ENCODE assay signal across 31 mouse cellular contexts in genomic region chr5:21920310-21920709, GRCm38 (mm10). TPM values are rescaled to one million over a fixed set of nuclear protein-coding genes. Genes with fewer than 3 reads are reported as not detected.
A peak's percentile ranks its signal among the peaks of the same experiment; 100 is the strongest.
DNase-seq lines count a peak whose midpoint lies in the region; ATAC-seq and TF ChIP-seq lines count a peak whose summit lies in the region.
"Had no signal": no experiment of that assay in that cellular context is flagged by ENCODE, and none has a peak within 500 bp of the region (broad histone marks: within the 10 kb centered on the region; RNA-seq: fewer than 3 reads in every experiment).

No protein-coding gene starts in this region.

- no peak for TF ChIP-seq RAD21 in CH12.LX (IDR thresholded peaks at IDR 0.05; ENCODE audit: low read depth, low read length)

- no peak for TF ChIP-seq POLR2A in CH12.LX (IDR thresholded peaks at IDR 0.05; ENCODE audit: low read depth, low read length)

- no peaks in the 10 kb centered on the region for H3K9me3 ChIP-seq in midbrain, embryonic 11.5 days (ENCODE audit: control insufficient read depth, low read length)
- H3K9me3 ChIP-seq in midbrain, embryonic 16.5 days (replicated peaks; ENCODE audit: control insufficient read depth, low read length, poor library complexity, severe bottlenecking) = 0 out of 2 replicates have a peak, but pooled peaks cover 2% of the 10 kb centered on the region
- H3K9me3 ChIP-seq in CH12.LX (replicated peaks; ENCODE audit: low read length) = peaks cover 2% of the 10 kb centered on the region
- H3K9me3 ChIP-seq: embryonic facial prominence, embryonic 15.5 days; hindbrain, embryonic 10.5 days; hindbrain, embryonic 13.5 days; intestine, embryonic 15.5 days had no signal

- H3K4me1 ChIP-seq in midbrain, embryonic 11.5 days (ENCODE audit: control insufficient read depth, insufficient read depth, low read length) = no peaks in the 10 kb centered on the region
- no peaks in the 10 kb centered on the region for H3K4me1 ChIP-seq in midbrain, embryonic 16.5 days (ENCODE audit: control insufficient read depth, insufficient read depth, low read length)
- H3K4me1 ChIP-seq in CH12.LX (ENCODE audit: control insufficient read depth in 1 of 2, insufficient read depth in 2 of 2) = peaks cover 2 to 8% of the 10 kb centered on the region in 2 experiments; a peak in 2 of 4 replicates
- H3K4me1 ChIP-seq: embryonic facial prominence, embryonic 12.5 days; embryonic facial prominence, embryonic 15.5 days; hindbrain, embryonic 10.5 days; hindbrain, embryonic 13.5 days; intestine, embryonic 15.5 days had no signal

- no peak overlapping the region for H3K4me3 ChIP-seq in midbrain, embryonic 11.5 days (ENCODE audit: low read depth, low read length)
- no peak overlapping the region for H3K4me3 ChIP-seq in midbrain, embryonic 16.5 days (ENCODE audit: low read depth, low read length)
- H3K4me3 ChIP-seq in CH12.LX (replicated peaks in 1 of 3; ENCODE audit: low read depth in 2 of 3, low read length in 2 of 3, poor library complexity in 1 of 3) = no peak overlapping the region
- H3K4me3 ChIP-seq: embryonic facial prominence, embryonic 12.5 days; embryonic facial prominence, embryonic 15.5 days; gastrocnemius, adult 2 months; hindbrain, embryonic 10.5 days; hindbrain, embryonic 13.5 days; intestine, embryonic 15.5 days had no signal

- H3K9ac ChIP-seq in midbrain, embryonic 11.5 days (ENCODE audit: low read length) = no peak overlapping the region
- no peak overlapping the region for H3K9ac ChIP-seq in midbrain, embryonic 16.5 days (ENCODE audit: low read depth, low read length)
- no peak overlapping the region for H3K9ac ChIP-seq in CH12.LX (ENCODE audit: insufficient read depth, low read depth)
- H3K9ac ChIP-seq: embryonic facial prominence, embryonic 12.5 days; embryonic facial prominence, embryonic 15.5 days; forebrain, postnatal 0 days; hindbrain, embryonic 13.5 days; intestine, embryonic 15.5 days had no signal

- TF ChIP-seq CTCF in CH12.LX (conservative IDR thresholded peaks at IDR 0.05 in 1 of 2, IDR thresholded peaks at IDR 0.05 in 1 of 2; ENCODE audit: low read depth in 2 of 2, low read length in 2 of 2) = no peak

- peak; percentile 72; the same call in 1 of the 2 replicates for TF ChIP-seq EP300 in CH12.LX (IDR thresholded peaks at IDR 0.05; ENCODE audit: low read length)

- H3K79me2 ChIP-seq in CH12.LX (replicated peaks; ENCODE audit: control insufficient read depth, extremely low read depth, insufficient read depth, poor library complexity, severe bottlenecking) = no peaks in the 10 kb centered on the region

- no peak for ATAC-seq in midbrain, embryonic 11.5 days (ENCODE audit: low FRiP score)
- ATAC-seq in midbrain, embryonic 16.5 days = no peak
- ATAC-seq: forebrain, embryonic 14.5 days; forebrain, postnatal 0 days; hindbrain, embryonic 16.5 days; intestine, embryonic 15.5 days had no signal

- H3K27me3 ChIP-seq in midbrain, embryonic 11.5 days (ENCODE audit: control insufficient read depth, insufficient read depth, low read length) = no peaks in the 10 kb centered on the region
- H3K27me3 ChIP-seq in midbrain, embryonic 16.5 days (ENCODE audit: control insufficient read depth, insufficient read depth, low read depth, low read length) = no peaks in the 10 kb centered on the region
- H3K27me3 ChIP-seq in CH12.LX (replicated peaks) = no peaks in the 10 kb centered on the region
- H3K27me3 ChIP-seq: embryonic facial prominence, embryonic 12.5 days; embryonic facial prominence, embryonic 15.5 days; hindbrain, embryonic 13.5 days; intestine, embryonic 15.5 days had no signal

- H3K4me2 ChIP-seq in midbrain, embryonic 11.5 days = no peak overlapping the region
- no peak overlapping the region for H3K4me2 ChIP-seq in midbrain, embryonic 16.5 days (ENCODE audit: low read length)
- no peak overlapping the region for H3K4me2 ChIP-seq in CH12.LX (ENCODE audit: insufficient read depth, low read depth, poor library complexity, severe bottlenecking)
- H3K4me2 ChIP-seq: embryonic facial prominence, embryonic 12.5 days; embryonic facial prominence, embryonic 15.5 days; hindbrain, embryonic 13.5 days; intestine, embryonic 15.5 days had no signal

- DNase-seq in adrenal gland, adult 8-10 months = peak; percentile 34
- no peak for DNase-seq in adrenal gland, adult 18-20 months (ENCODE audit: low spot score in 2 of 2)
- DNase-seq in midbrain, embryonic 11.5 days (ENCODE audit: low spot score, missing footprints) = peak; percentile 54
- peak; percentile 45 for DNase-seq in CH12.LX (ENCODE audit: extremely low read depth)
- DNase-seq in adrenal gland, postnatal 36 days = peak; percentile 47 to 59
- no peak for DNase-seq in c-Kit-positive CD71-positive TER-119-positive erythroid progenitor cells, embryonic 14.5 days (ENCODE audit: low spot score)
- no peak for DNase-seq in layer of hippocampus, adult 9-10 months (ENCODE audit: low spot score)
- DNase-seq: B cell, adult 2 months; cerebellum, adult 11-12 months; cerebellum, adult 8-10 months; cerebellum, postnatal 14 days; forebrain, postnatal 0 days; gastrocnemius, adult 2 months; gastrocnemius, postnatal 14 days; heart, adult 18-20 months; kidney, adult 11 months; kidney, adult 8-10 months had no signal

- WGBS in midbrain, embryonic 11.5 days = 89% methylated on average over 6 of the region's 6 CpGs
- WGBS in midbrain, embryonic 16.5 days = 88% methylated on average over 6 of the region's 6 CpGs

- dilution Hi-C loops in CH12.LX (cut with MboI; ENCODE audit: extremely low pct_ligation_motif_present, extremely low pct_unique_long_range_greater_than_20kb, low sequenced_read_pairs) = no loop called here

- H3K36me3 ChIP-seq in midbrain, embryonic 11.5 days (ENCODE audit: control insufficient read depth, insufficient read depth, low read length) = no peaks in the 10 kb centered on the region
- H3K36me3 ChIP-seq in midbrain, embryonic 16.5 days (ENCODE audit: control insufficient read depth, insufficient read depth, low read length) = no peaks in the 10 kb centered on the region
- no peaks in the 10 kb centered on the region for H3K36me3 ChIP-seq in CH12.LX (replicated peaks in 1 of 2; ENCODE audit: control insufficient read depth in 1 of 2, insufficient read depth in 1 of 2, low read length in 1 of 2)
- H3K36me3 ChIP-seq: embryonic facial prominence, embryonic 12.5 days; embryonic facial prominence, embryonic 15.5 days; hindbrain, embryonic 10.5 days; hindbrain, embryonic 13.5 days; intestine, embryonic 15.5 days had no signal

- no peak overlapping the region for H3K27ac ChIP-seq in midbrain, embryonic 11.5 days (ENCODE audit: low read depth, low read length)
- H3K27ac ChIP-seq in midbrain, embryonic 16.5 days (ENCODE audit: low read length) = no peak overlapping the region
- H3K27ac ChIP-seq in CH12.LX (ENCODE audit: insufficient read depth, low read depth) = no peak overlapping the region
- H3K27ac ChIP-seq: embryonic facial prominence, embryonic 12.5 days; embryonic facial prominence, embryonic 15.5 days; gastrocnemius, adult 2 months; hindbrain, embryonic 10.5 days; hindbrain, embryonic 13.5 days; intestine, embryonic 15.5 days had no signal

- in situ Hi-C loops in CH12.LX (cut with MboI; ENCODE audit: low pct_ligation_motif_present, low pct_unique_long_range_greater_than_20kb, low sequenced_read_pairs) = no loop called here

TF ChIP-seq in CH12.LX, 34 proteins besides CTCF, POLR2A, EP300 and RAD21:
- TF ChIP-seq NELFE (IDR thresholded peaks at IDR 0.05; ENCODE audit: low read depth, low read length) = no peak
- no peak for TF ChIP-seq TBP (conservative IDR thresholded peaks at IDR 0.05; ENCODE audit: low read depth, low read length)
- peak; percentile 53; the same call in 1 of the 2 replicates for TF ChIP-seq IRF4 (IDR thresholded peaks at IDR 0.05; ENCODE audit: low read depth, low read length)
- 0 out of 2 replicates have a peak, but pooled peaks have one; percentile 27 for TF ChIP-seq JUN (IDR thresholded peaks at IDR 0.05; ENCODE audit: insufficient read depth, low read depth, low read length)

RNA-seq across cellular contexts. Expression of gene Slc26a5, which starts 54.9 kb away (rescaled TPM):
- total RNA-seq in adrenal gland, adult 8-10 months (2022) = not detected
- not detected for total RNA-seq in adrenal gland, adult 18-20 months (2021)
- polyA plus RNA-seq in midbrain, embryonic 11.5 days (2014; fragmentation: Nextera tagmentation; extraction: Ambion mirVana) = 0.07 and 0.18 TPM in 2 replicates
- 0.34 and 0.42 TPM in 2 replicates for polyA plus RNA-seq in midbrain, embryonic 16.5 days (2015; fragmentation: Nextera tagmentation; extraction: Ambion mirVana)
- total RNA-seq in CH12.LX (2012; rRNA removed) = not detected in 2 replicates
- total RNA-seq in CH12.LX (2014; rRNA removed) = not detected in 2 replicates
- not detected in 2 replicates for polyA plus RNA-seq in CH12.LX (2012; ENCODE audit: insufficient read length, low read depth)
- total RNA-seq in adrenal gland, postnatal 36 days (2021) = not detected
- total RNA-seq: common myeloid progenitor, adult 5-6 weeks; gastrocnemius, adult 2 months; gastrocnemius, postnatal 14 days; gastrocnemius, postnatal 4 days; heart, adult 18-20 months; heart, postnatal 25 days; MEL had no signal
- polyA plus RNA-seq: embryonic facial prominence, embryonic 15.5 days; forebrain, embryonic 14.5 days; heart, embryonic 14.5 days; heart, postnatal 0 days; hindbrain, embryonic 10.5 days; intestine, embryonic 15.5 days had no signal

Comparison
In these comparisons a context has a peak if more than half of its experiments do, and no peak if none do; other contexts are left out.
1. DNase-seq: peak in adrenal gland, adult 8-10 months (single experiment), midbrain, embryonic 11.5 days (single experiment), CH12.LX (single experiment) and adrenal gland, postnatal 36 days (2 of 2); none in adrenal gland, adult 18-20 months (0 of 2), c-Kit-positive CD71-positive TER-119-positive erythroid progenitor cells, embryonic 14.5 days (single experiment) and layer of hippocampus, adult 9-10 months (single experiment).